26 mouse cellular contexts compared by ENCODE assay signal in the genomic region with DNA sequence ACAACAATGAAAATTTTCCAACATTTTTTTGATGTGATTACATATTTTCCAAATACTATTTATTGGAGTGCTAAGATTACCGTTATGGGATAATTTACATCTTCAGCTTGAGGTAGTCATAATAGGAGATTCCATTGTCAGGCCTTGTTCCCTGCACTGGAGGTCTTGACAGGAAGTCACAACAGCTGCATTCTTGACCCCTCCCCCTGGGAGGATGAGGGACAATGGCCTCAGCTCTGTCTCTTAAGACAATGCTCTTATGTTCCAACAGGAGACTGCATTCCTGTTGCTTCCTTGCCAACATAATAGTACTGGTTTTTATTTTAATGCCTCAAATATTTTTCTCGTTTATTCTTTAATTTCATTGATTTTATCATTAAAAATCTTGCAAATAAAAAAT. TPM values are rescaled to one million over a fixed set of nuclear protein-coding genes. Genes with fewer than 3 reads are reported as not detected.
A peak's percentile ranks its signal among the peaks of the same experiment; 100 is the strongest.
DNase-seq lines count a peak whose midpoint lies in the region; ATAC-seq and TF ChIP-seq lines count a peak whose summit lies in the region.
"Had no signal": no experiment of that assay in that cellular context is flagged by ENCODE, and none has a peak within 500 bp of the region (broad histone marks: within the 10 kb centered on the region; RNA-seq: fewer than 3 reads in every experiment).

No protein-coding gene starts in this region.

- no peak for TF ChIP-seq CTCF in heart, postnatal 0 days (IDR thresholded peaks at IDR 0.05; ENCODE audit: low read depth)
- no peak for TF ChIP-seq CTCF in hindbrain, postnatal 0 days (IDR thresholded peaks at IDR 0.05; ENCODE audit: low read depth)

- 52% methylated on average over 2 of the region's 2 CpGs for WGBS in heart, postnatal 0 days
- WGBS in hindbrain, embryonic 11.5 days = 50% methylated on average over 2 of the region's 2 CpGs
- WGBS in hindbrain, postnatal 0 days = 48% methylated on average over 2 of the region's 2 CpGs

- DNase-seq in embryo, embryonic 10 days (ENCODE audit: low spot score) = peak; percentile 63
- no peak for DNase-seq in embryo, embryonic 9.5 days (ENCODE audit: extremely low spot score)
- DNase-seq in heart, postnatal 0 days (ENCODE audit: low spot score) = no peak
- no peak for DNase-seq in heart, adult 18-20 months
- DNase-seq in hindbrain, embryonic 11.5 days (ENCODE audit: low spot score) = peak; percentile 19
- no peak for DNase-seq in hindbrain, postnatal 0 days (ENCODE audit: low spot score)
- peak; percentile 31 for DNase-seq in retina, postnatal 1 day
- no peak for DNase-seq in retina, embryonic 14.5 days (ENCODE audit: low spot score)
- DNase-seq: adrenal gland, postnatal 10 days; adrenal gland, postnatal 36 days; cerebellum, adult 18-20 months; cerebellum, adult 9-10 months; cerebellum, postnatal 14 days; gastrocnemius, postnatal 10 days; gastrocnemius, postnatal 36 days; heart, postnatal 4 days; kidney, adult 2 months had no signal

- H3K27ac ChIP-seq in heart, postnatal 0 days (ENCODE audit: low read depth) = no peak overlapping the region
- no peak overlapping the region for H3K27ac ChIP-seq in hindbrain, embryonic 11.5 days (ENCODE audit: low read depth, low read length)
- H3K27ac ChIP-seq in hindbrain, postnatal 0 days = no peak overlapping the region
- H3K27ac ChIP-seq: embryonic facial prominence, embryonic 13.5 days; forebrain, embryonic 10.5 days; forebrain, embryonic 13.5 days; heart, embryonic 13.5 days; hindbrain, embryonic 14.5 days had no signal

- no peaks in the 10 kb centered on the region for H3K36me3 ChIP-seq in heart, postnatal 0 days (replicated peaks; ENCODE audit: control insufficient read depth, insufficient read depth, low read length)
- no peaks in the 10 kb centered on the region for H3K36me3 ChIP-seq in hindbrain, embryonic 11.5 days (ENCODE audit: control insufficient read depth, insufficient read depth, low read length)
- H3K36me3 ChIP-seq in hindbrain, postnatal 0 days (ENCODE audit: insufficient read depth, low read length) = no peaks in the 10 kb centered on the region
- H3K36me3 ChIP-seq: embryonic facial prominence, embryonic 13.5 days; forebrain, embryonic 10.5 days; heart, embryonic 13.5 days had no signal

- H3K9me3 ChIP-seq in heart, postnatal 0 days (replicated peaks; ENCODE audit: control insufficient read depth, low read length) = no peaks in the 10 kb centered on the region
- no peaks in the 10 kb centered on the region for H3K9me3 ChIP-seq in hindbrain, embryonic 11.5 days (ENCODE audit: control insufficient read depth, low read length)
- no peaks in the 10 kb centered on the region for H3K9me3 ChIP-seq in hindbrain, postnatal 0 days (ENCODE audit: low read length)
- H3K9me3 ChIP-seq: embryonic facial prominence, embryonic 13.5 days; forebrain, embryonic 10.5 days; forebrain, embryonic 13.5 days; heart, embryonic 13.5 days had no signal

- H3K4me2 ChIP-seq in heart, postnatal 0 days (ENCODE audit: low read depth, low read length) = no peak overlapping the region
- no peak overlapping the region for H3K4me2 ChIP-seq in hindbrain, embryonic 11.5 days (replicated peaks; ENCODE audit: low read depth, low read length)
- H3K4me2 ChIP-seq in hindbrain, postnatal 0 days (ENCODE audit: low read depth, low read length) = no peak overlapping the region
- H3K4me2 ChIP-seq: embryonic facial prominence, embryonic 13.5 days; forebrain, embryonic 13.5 days; heart, embryonic 13.5 days; hindbrain, embryonic 14.5 days had no signal

- ATAC-seq in heart, postnatal 0 days (ENCODE audit: insufficient read depth, low read depth) = peak; percentile 49; the same call in 1 of the 2 replicates
- ATAC-seq in hindbrain, embryonic 11.5 days (ENCODE audit: low FRiP score) = no peak
- no peak for ATAC-seq in hindbrain, postnatal 0 days
- ATAC-seq: activated CD4-positive, CD25-positive, alpha-beta regulatory T cell, adult 4 months; forebrain, embryonic 13.5 days; forebrain, embryonic 16.5 days; intestine, postnatal 0 days had no signal

- no peak overlapping the region for H3K9ac ChIP-seq in heart, postnatal 0 days (replicated peaks; ENCODE audit: low read depth, low read length)
- H3K9ac ChIP-seq in hindbrain, embryonic 11.5 days (ENCODE audit: low read depth, low read length) = no peak overlapping the region
- H3K9ac ChIP-seq in hindbrain, postnatal 0 days (replicated peaks; ENCODE audit: low read length) = no peak overlapping the region
- H3K9ac ChIP-seq: embryonic facial prominence, embryonic 13.5 days; forebrain, embryonic 13.5 days; heart, embryonic 13.5 days; hindbrain, embryonic 14.5 days had no signal

- no peaks in the 10 kb centered on the region for H3K4me1 ChIP-seq in heart, postnatal 0 days (ENCODE audit: control insufficient read depth, insufficient read depth)
- H3K4me1 ChIP-seq in hindbrain, embryonic 11.5 days (replicated peaks; ENCODE audit: control insufficient read depth, insufficient read depth, low read length) = no peaks in the 10 kb centered on the region
- no peaks in the 10 kb centered on the region for H3K4me1 ChIP-seq in hindbrain, postnatal 0 days (ENCODE audit: insufficient read depth, low read length)
- H3K4me1 ChIP-seq: forebrain, embryonic 10.5 days; forebrain, embryonic 13.5 days; heart, embryonic 13.5 days had no signal

- no peak overlapping the region for H3K4me3 ChIP-seq in heart, postnatal 0 days (ENCODE audit: low read depth, low read length)
- H3K4me3 ChIP-seq in hindbrain, embryonic 11.5 days (ENCODE audit: low read depth, low read length) = no peak overlapping the region
- no peak overlapping the region for H3K4me3 ChIP-seq in hindbrain, postnatal 0 days (ENCODE audit: low read length)
- H3K4me3 ChIP-seq: embryonic facial prominence, embryonic 13.5 days; forebrain, embryonic 10.5 days; forebrain, embryonic 13.5 days; heart, embryonic 13.5 days had no signal

- no peaks in the 10 kb centered on the region for H3K27me3 ChIP-seq in heart, postnatal 0 days (ENCODE audit: control insufficient read depth, insufficient read depth, low read length)
- no peaks in the 10 kb centered on the region for H3K27me3 ChIP-seq in hindbrain, embryonic 11.5 days (ENCODE audit: control insufficient read depth, insufficient read depth, low read length)
- no peaks in the 10 kb centered on the region for H3K27me3 ChIP-seq in hindbrain, postnatal 0 days (ENCODE audit: insufficient read depth, low read length)
- H3K27me3 ChIP-seq: embryonic facial prominence, embryonic 13.5 days; forebrain, embryonic 13.5 days; heart, embryonic 13.5 days had no signal

- no peak for TF ChIP-seq EP300 in heart, postnatal 0 days (IDR thresholded peaks at IDR 0.05; ENCODE audit: low read depth)

RNA-seq across cellular contexts. Expression of gene Moxd1, which starts 44.2 kb away (rescaled TPM):
- 0.46 and 3.2 TPM in 2 replicates for total RNA-seq in heart, postnatal 0 days (2014; rRNA removed; ENCODE audit: low replicate concordance)
- polyA plus RNA-seq in heart, postnatal 0 days (2015; fragmentation: Nextera tagmentation; extraction: Ambion mirVana) = 1.5 and 2.6 TPM in 2 replicates
- under 1 TPM; 0.41 to 0.52 TPM for total RNA-seq in heart, adult 18-20 months (2021)
- 18.3 and 20.2 TPM in 2 replicates for polyA plus RNA-seq in hindbrain, embryonic 11.5 days (2014; fragmentation: Nextera tagmentation; extraction: Ambion mirVana)
- 10.6 and 14.3 TPM in 2 replicates for total RNA-seq in hindbrain, postnatal 0 days (2014; rRNA removed)
- 12.9 and 16.2 TPM in 2 replicates for polyA plus RNA-seq in hindbrain, postnatal 0 days (2015; fragmentation: Nextera tagmentation; extraction: Ambion mirVana)
- total RNA-seq: granulocyte monocyte progenitor cell, adult 5-6 weeks had no signal
- polyA plus RNA-seq: activated CD4-positive, CD25-positive, alpha-beta regulatory T cell, adult 4 months had no signal

Comparison
In these comparisons a context has a peak if more than half of its experiments do, and no peak if none do; other contexts are left out.
1. DNase-seq: peak in embryo, embryonic 10 days (single experiment), hindbrain, embryonic 11.5 days (single experiment) and retina, postnatal 1 day (single experiment); none in embryo, embryonic 9.5 days (single experiment), heart, postnatal 0 days (single experiment), heart, adult 18-20 months (0 of 2), hindbrain, postnatal 0 days (single experiment) and retina, embryonic 14.5 days (single experiment).